Mouse (Mus musculus) adrenal gland, postnatal 10 days (tissue): Measurements from ENCODE around the gene Cdkn1b. TPM values are rescaled to one million over a fixed set of nuclear protein-coding genes. Genes with fewer than 3 reads are reported as not detected.

Source experiments
- DNase-seq: peaks from one replicate; pipeline ENCODE4 v3.0.0; 2021; ENCODE audit warnings: mixed read lengths
- total RNA-seq, 2 experiments: library from RNA; stranded (reverse); gene quantifications; 2 replicates each; pipeline ENCODE4 v1.2.3; 2021

Gene Cdkn1b
- total RNA-seq, 2 experiments from 2014 or later = 46.2 TPM

DNA sequence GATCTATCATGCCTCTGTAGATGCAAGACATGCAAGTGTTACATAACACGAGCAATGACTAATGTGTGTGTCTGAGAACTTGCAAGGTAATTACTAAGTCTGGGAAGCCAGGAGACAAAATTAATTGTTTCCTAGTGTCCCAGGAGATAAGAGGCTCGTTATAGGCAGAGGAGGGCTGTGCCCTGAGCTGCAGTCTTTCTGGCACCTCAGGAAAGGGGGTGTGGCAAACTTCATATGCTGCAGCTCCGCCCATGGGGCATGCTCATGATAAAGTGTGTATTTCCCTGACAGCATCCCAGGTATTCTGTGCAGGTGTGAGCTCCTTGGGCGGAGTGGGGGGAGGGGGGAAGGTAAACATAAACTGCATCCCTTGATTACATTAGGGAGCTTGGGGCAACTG, 51.9 kb downstream of the Cdkn1b start:
- no peak for DNase-seq

Other genes with a start within 250 kb of the Cdkn1b start
- gene Dusp16, start 127.8 kb upstream of the Cdkn1b start, total RNA-seq = 10 to 100 TPM; 19.3 to 23.0 TPM
- 10 to 100 TPM; 14.8 to 17.3 TPM for gene Crebl2, start 90.2 kb upstream of the Cdkn1b start, total RNA-seq
- gene Gpr19, start 21.8 kb upstream of the Cdkn1b start, total RNA-seq = 10 to 100 TPM in 1 of 2 experiments, 1 to 10 TPM in 1; 7.9 to 11.1 TPM
- 10 to 100 TPM in 1 of 2 experiments, 1 to 10 TPM in 1; 6.7 to 38.4 TPM for gene Apold1, start 61.3 kb downstream of the Cdkn1b start, total RNA-seq
- 10 to 100 TPM; 57.4 to 61.4 TPM for gene Ddx47, start 91.2 kb downstream of the Cdkn1b start, total RNA-seq
- gene Gprc5a, start 145.2 kb downstream of the Cdkn1b start, total RNA-seq = 1 to 10 TPM; 1.1 to 2.1 TPM
- not detected for gene Gprc5d, start 197.9 kb downstream of the Cdkn1b start, total RNA-seq